29 mouse cellular contexts compared by ENCODE assay signal in the genomic region with DNA sequence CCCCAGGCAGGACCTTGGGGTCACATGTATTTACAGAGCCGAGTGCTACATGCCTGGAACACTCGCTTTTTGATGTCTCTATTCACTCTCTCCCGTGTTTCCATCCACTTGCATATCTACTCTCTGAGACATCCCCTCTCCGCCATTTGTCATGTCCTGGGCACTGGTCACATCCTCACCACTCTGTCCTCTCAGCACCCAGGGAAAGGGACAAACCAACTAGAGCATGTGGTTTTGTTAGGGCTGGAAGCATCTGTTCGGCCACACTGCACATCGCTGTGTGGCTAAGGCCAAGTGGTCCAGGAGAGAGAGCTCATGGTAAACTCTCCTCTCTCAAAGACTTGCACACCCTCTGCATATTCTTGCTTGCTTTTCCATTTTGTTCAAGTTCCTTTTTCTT.
"Had no signal": no experiment of that assay in that cellular context is flagged by ENCODE, and none has a peak within 500 bp of the region (broad histone marks: within the 10 kb centered on the region; RNA-seq: fewer than 3 reads in every experiment).

No protein-coding gene starts in this region.

- H3K27me3 ChIP-seq: heart, embryonic 12.5 days; heart, embryonic 13.5 days; heart, embryonic 15.5 days; hindbrain, embryonic 12.5 days; hindbrain, embryonic 13.5 days; hindbrain, embryonic 15.5 days; intestine, embryonic 15.5 days; kidney, embryonic 15.5 days had no signal

- H3K4me1 ChIP-seq: heart, embryonic 12.5 days; heart, embryonic 13.5 days; heart, embryonic 15.5 days; hindbrain, embryonic 10.5 days; hindbrain, embryonic 12.5 days; intestine, embryonic 15.5 days had no signal

- H3K27ac ChIP-seq: heart, embryonic 13.5 days; heart, embryonic 15.5 days; hindbrain, embryonic 10.5 days; hindbrain, embryonic 12.5 days; hindbrain, embryonic 13.5 days; hindbrain, embryonic 14.5 days; hindbrain, embryonic 15.5 days; hindbrain, postnatal 0 days; intestine, embryonic 15.5 days; kidney, embryonic 15.5 days; kidney, postnatal 0 days; layer of hippocampus, adult 2 months; left cerebral cortex, adult 2 months had no signal

- H3K9me3 ChIP-seq: heart, embryonic 12.5 days; heart, embryonic 13.5 days; heart, embryonic 15.5 days; hindbrain, embryonic 10.5 days; hindbrain, embryonic 12.5 days; hindbrain, embryonic 13.5 days; hindbrain, embryonic 15.5 days; intestine, embryonic 15.5 days; kidney, embryonic 15.5 days had no signal

- DNase-seq: heart, postnatal 10 days; heart, postnatal 14 days; heart, postnatal 36 days; heart, postnatal 4 days; kidney, adult 18-20 months; kidney, postnatal 10 days; kidney, postnatal 36 days; kidney, postnatal 4 days; layer of hippocampus, adult 9-11 months; layer of hippocampus, postnatal 36 days had no signal

- H3K4me2 ChIP-seq: heart, embryonic 11.5 days; heart, embryonic 12.5 days; heart, embryonic 13.5 days; heart, embryonic 15.5 days; hindbrain, embryonic 12.5 days; hindbrain, embryonic 13.5 days; hindbrain, embryonic 14.5 days; hindbrain, embryonic 15.5 days; intestine, embryonic 15.5 days; kidney, embryonic 15.5 days had no signal

- H3K9ac ChIP-seq: heart, embryonic 12.5 days; heart, embryonic 13.5 days; heart, embryonic 15.5 days; hindbrain, embryonic 12.5 days; hindbrain, embryonic 13.5 days; hindbrain, embryonic 14.5 days; hindbrain, embryonic 15.5 days; intestine, embryonic 15.5 days; kidney, embryonic 15.5 days had no signal

- H3K4me3 ChIP-seq: heart, embryonic 12.5 days; heart, embryonic 13.5 days; heart, embryonic 15.5 days; hindbrain, embryonic 10.5 days; hindbrain, embryonic 12.5 days; hindbrain, embryonic 13.5 days; hindbrain, embryonic 15.5 days; intestine, embryonic 15.5 days; kidney, embryonic 15.5 days; layer of hippocampus, adult 2 months; left cerebral cortex, adult 2 months had no signal

- H3K36me3 ChIP-seq: heart, embryonic 12.5 days; heart, embryonic 13.5 days; heart, embryonic 15.5 days; hindbrain, embryonic 10.5 days; hindbrain, embryonic 12.5 days; hindbrain, embryonic 13.5 days; hindbrain, embryonic 15.5 days; intestine, embryonic 15.5 days; kidney, embryonic 15.5 days had no signal

- ATAC-seq: hindbrain, embryonic 16.5 days; hindbrain, postnatal 0 days; inflammation-experienced regulatory T-cells, adult 6 months; intestine, embryonic 15.5 days; intestine, embryonic 16.5 days; intestine, postnatal 0 days had no signal
